Mouse (Mus musculus) spleen, postnatal 36 days (tissue): ENCODE results near the gene Slc30a4.
A peak's percentile ranks its signal among the peaks of the same experiment; 100 is the strongest.

Experiments used
- DNase-seq, 2 experiments: peaks; one replicate each; pipeline ENCODE4 v3.0.0; 2022; ENCODE audit warnings: low spot score in 2 of 2, mixed read lengths in 1 of 2

The Slc30a4 gene

DNA sequence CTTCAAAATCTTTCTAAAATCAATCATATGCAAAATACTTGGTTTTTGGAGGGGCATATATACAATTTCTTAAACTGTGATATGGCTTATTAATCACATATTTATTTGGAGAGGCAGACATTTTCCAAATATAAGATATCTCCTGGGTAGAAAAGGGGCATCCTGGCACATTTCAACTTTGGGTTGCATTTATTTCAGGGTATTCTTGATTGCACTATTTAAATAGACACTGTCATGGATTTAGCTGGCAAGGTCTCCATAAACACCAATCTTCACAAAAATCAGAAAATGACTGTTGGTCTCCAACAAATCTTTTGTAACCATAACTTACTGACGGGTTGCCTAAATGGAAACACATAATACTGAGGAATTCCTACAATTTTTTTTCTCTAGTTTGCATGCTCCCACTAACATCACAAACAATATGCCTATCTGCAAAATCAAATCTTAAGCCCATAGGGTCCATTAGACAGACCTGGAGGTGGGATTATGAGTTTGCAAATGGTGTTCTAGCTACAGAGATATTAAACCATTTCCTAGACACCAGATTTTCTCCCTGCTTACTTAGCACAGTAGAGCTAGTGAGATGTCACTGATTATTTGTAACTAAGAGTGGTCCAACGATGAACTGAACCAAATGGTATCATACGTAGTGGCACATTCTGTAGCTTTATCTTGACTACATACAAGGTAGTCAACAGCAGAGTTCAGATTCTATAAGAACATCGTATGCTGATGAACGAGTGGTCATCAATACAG lies 20.9 kb downstream of the Slc30a4 start:
- no peak for DNase-seq

DNA sequence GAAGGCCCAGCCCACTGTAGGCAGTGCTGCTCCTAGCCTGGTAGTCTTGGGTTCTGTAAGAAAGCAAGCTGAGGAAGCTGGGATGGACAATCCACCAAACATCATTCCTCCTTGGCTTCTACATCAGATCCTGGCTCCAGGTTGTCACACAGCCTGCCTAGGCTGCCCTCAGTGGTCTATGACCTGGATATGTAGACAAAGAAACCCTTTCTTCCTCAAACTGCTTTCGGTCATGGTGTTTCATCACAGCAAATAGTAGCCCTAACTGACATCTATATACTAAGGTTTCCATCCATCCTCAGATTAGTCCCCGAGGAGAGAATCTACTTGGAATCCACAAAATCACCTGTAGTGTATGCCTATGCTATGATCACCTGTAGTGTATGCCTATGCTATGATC lies 27.3 kb downstream of the Slc30a4 start:
- DNase-seq = no peak

DNA sequence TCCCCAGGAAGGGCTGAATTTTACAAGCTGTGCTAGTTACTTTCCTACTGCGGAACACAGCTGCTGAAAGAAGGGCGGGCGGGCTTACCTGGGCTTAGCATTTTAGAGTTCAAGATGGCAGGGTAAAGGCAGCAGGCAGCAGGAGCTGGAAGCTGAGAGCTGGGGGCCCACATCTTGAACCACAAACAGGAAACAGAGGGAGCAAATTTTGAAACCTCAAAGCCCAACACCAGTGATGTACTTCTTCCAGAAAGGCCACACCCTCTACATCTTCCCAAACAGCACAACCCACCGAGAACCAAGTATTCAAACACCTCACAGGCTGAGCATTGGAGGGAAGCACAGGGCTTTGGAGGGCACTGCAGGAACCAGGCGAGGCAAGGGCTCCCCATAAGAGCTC lies 29.6 kb downstream of the Slc30a4 start:
- no peak for DNase-seq

DNA sequence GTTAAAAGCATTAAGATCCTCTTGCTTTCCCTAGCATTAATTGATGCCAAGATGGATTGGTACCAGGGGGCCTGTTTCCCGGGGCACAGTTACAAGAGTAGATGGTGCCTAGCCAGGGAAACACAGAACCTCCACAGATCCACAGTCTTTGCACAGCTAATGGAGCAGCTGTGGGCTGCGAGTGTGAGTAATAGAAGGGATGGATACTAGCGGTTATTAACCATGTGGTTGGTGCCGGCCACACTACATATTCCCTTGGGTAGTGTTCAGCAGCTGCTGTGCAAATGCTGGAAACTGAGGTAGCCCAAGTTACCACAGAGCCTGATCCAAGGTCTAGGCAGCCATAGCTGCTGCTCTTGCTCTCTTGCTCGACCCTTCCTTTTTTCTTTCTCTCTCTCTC lies 30.7 kb downstream of the Slc30a4 start:
- DNase-seq = no peak

DNA sequence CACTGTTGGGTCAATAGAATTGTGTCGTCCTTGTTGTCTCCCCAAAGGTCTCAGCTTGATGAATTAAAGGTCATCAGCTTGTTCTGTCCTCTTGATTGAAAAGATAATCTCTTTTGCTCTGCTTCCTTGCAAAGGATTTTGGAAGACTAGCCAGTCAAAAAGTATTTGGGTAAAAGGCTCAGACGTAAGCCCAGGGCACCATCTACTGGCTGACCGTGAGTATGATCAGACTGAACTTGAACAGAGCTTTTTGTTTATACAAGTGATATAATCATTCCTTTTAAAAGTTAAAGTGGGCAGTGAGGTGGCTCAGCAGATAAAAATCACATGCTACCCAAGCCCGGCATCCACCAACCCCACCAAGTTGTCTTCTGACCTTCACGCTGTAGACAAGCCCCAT lies 34.6 kb downstream of the Slc30a4 start:
- DNase-seq = peak in 1 of 2 experiments; percentile 38

DNA sequence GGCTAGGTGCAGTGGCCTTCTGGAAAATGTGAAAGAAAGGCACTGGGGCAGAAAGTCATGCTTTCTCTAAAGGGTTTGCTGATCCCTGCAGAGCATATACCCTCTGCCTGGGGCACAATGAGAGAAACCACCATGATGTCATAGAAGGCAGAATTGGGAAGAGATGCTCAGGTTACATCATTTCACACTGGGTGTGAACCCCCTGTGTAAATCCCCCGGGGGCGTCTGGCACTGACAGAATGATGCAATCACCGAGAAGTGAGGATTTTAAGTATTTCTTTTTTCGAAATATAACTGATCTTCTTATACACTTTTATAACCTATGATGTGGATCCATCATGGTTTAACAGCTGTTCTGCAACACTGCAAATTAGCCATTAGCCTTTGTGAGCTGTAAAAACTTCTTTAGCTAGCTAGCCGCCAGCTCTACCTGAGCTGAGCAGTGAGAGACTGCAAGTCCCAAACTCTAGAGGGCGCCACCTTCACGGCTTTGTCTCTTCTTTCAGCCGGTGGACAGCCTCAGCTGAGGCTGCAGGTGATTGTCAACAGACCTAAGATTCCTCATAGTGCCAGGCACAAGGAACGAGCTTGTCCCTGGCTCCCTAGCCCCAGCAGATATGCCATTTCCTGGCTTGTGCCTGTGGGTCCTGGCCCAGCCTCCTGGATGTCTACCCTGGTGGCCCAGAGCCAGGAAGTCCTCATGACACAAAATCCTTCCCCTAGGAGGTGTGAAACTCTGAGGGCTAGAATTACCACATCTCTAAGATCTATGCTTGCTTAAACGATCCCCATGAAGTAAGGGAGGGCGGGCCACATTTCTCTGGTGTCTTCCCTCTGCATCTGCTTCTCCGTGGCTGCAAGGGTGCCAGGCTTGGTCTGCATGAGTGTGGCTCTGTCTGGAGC lies 36.2 kb downstream of the Slc30a4 start:
- DNase-seq = peak; percentile 21 to 28

DNA sequence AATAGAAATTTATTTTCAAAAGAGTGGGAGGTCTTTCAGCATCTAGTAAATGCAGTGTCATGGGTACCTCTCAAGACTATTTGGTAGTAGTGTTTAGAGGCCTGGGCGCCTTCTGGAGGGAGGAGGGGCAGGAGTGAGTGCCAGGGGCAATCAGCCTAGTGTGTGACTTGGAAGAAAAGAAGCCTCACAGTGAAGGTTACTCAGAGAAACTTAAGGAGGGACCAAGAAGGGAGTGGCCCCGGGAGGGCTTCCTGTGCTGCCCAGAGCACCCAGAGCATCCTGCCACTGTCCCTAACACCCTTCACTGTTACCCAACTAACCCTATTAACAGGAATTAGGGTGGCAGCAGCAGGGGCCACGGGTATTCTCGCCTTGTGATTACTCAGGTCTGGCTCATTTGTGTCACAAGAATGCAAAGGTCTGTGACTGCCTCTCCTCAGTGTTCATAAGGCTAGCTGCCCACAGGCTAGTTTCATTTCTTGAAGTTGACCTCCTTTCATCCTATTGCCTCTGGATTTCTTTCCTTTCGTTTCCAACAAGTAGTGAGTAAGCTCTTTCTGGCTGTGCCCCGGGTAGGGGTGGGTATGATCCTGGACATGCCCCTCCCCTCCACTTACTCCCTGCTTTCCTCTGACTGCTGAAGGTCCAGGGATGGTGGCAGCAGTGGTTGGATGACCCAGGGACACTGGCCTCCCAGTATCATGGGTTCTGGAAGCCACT lies 37.0 kb downstream of the Slc30a4 start:
- DNase-seq = no peak

DNA sequence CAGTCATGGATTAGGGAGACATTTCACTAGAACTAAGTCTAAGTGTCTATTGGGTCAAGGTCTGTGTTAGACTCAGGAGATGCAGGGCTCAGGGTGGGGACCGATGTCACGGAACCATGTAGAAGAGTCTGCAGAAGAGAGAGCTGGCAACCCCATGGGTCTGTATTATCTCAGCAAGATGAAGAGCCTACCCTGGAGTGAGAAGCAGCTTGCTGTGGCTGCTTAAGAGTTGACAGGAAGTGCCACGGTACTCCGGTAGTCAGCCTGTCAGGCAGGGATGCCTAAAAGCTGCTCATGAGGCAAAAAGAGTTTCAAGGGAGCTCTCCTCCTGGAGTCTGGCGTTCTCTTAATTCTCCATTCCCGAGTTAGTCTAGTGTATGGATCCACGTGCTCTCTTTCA lies 42.6 kb downstream of the Slc30a4 start:
- no peak for DNase-seq

DNA sequence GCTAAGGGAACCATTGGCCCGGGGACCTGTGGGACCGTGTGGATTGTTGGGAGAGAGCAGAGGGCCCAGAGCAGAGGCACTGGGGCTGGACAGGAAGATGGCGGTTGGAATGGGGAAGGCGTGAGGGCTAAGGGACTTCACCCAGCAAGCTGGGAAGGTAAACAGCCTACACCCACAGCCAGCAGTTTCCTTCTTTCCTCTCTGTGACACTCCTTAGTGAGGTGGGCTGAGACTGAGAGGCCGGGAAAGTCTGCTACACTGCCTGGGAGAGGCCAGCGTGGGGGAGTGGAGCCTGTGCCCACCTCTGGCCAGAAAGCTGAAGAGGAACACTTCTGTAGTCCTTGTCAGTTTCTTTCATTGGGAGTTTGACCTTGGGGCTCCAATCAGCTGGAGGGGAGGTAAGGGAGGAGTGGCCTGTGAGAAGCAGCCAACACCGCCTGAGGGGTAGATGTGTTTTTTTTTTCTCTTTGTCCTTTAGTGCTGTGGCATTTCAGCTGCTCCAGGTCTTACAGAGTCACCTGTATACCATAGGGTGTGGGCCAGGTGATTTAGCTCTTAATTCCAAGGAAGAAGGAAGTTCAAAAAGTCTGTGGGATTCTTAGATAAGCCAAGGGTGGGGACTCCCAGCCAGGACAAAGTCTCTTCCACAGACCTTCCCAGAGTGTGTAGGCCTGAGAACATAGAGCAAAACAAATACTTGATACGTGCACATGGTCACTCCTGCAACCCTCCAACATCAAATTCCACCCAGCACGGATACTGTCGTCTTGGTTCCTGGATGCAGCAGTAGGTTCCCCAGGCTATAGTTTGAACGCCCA lies 44.5 kb downstream of the Slc30a4 start:
- no peak for DNase-seq

DNA sequence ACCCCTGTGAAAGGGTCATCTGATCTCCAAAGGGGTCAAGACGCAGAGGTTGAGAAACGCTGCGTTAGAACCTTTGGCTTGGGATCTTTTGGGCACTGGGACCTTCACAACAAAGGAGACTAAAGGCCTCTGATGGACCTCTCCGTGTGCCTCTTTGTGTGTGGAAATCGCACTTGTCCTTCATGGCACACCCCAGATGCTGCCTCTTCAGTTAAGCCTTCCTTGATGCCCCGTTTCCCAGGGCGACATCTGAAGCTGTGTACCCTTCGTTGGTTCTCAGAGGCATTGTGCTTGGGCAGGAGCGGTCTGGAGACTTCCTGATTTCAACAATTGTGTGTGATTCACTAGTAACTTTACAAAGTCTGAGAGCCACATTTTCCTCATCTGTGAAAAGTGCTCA lies 45.7 kb downstream of the Slc30a4 start:
- no peak for DNase-seq

DNA sequence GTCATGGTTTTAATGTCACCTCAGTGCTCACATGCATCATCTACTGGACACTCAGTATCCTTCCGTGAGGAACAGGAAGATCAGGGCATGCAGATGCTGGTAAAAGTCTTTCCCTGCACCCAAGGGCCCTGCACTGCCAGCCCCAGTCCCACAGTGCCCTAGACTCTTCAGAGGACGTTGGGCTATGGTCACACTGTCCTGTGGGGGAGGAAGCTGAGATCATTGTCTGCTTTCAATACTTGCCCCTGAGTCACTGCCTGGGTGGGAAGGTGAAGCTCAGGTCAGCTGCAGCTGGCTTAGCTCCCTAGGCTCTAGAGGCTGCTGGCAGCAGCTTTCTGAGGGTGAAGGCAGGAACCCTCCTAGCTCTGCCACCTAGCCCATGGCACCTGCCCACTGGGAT lies 46.4 kb downstream of the Slc30a4 start:
- DNase-seq = no peak

DNA sequence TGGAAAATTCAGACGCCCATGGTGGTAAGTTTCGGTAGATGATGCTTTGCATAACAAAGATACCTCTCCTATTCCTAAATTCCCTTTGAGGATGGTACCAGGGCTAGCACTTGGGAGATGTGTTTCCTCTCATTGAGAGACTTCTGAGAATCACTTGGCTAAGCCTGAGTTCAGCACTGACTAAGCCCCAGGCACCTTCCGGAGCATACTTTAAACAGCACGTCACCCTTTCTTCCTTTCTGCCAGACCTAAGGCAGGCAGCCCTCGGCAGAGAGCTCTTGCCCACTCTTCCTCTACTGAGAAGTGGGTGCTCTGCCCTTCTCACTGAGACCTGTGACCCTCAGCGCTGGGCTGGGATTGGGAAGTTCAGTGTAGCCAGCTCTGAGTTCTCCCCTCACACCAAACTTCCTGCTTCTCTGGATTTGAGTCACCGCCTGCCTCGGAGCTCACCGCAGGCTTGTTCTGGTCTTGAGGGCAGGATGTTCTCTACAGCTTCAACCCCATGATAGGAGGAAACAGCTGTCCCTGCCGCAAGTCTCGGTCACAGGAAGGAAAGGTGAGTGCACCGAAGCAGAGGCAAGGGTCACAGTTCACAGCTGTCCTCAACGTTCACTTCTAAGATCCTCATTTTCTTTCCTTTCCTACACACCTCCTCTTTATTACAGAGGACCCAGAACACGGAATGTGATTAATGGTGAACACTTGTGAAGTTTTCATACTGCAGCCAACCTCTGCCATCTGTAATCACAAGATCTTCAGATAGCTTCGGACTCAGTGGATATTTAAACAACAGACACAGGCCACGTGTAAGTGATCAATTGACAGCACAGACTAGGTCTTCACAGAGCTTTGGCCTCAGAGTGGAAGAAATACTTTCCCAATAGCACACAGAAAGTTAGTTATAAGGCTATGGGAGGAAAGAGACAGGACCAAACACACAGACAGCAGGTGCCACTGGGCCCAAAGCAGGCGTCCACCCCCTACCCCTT lies 50.1 kb downstream of the Slc30a4 start:
- peak; percentile 86 for DNase-seq

DNA sequence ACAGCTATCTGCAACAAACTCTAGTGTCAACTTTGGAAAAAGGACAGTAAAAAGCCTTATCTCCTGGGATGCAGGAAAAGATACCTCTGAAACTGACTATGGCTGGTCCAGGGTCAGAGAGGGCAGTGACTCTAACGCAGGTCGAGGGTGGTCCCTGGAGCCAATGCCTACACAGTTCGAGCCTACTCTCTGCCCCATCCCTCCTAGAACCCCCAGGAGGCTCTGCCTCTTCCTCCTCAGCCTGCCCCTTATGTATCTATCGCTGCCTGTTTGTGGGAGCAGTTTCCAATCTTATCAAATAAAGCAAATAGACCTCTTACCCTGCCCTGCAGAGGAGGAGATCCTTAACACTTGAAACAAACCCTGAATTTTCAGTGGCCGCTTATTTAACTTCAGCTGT lies 63.8 kb downstream of the Slc30a4 start:
- no peak for DNase-seq

DNA sequence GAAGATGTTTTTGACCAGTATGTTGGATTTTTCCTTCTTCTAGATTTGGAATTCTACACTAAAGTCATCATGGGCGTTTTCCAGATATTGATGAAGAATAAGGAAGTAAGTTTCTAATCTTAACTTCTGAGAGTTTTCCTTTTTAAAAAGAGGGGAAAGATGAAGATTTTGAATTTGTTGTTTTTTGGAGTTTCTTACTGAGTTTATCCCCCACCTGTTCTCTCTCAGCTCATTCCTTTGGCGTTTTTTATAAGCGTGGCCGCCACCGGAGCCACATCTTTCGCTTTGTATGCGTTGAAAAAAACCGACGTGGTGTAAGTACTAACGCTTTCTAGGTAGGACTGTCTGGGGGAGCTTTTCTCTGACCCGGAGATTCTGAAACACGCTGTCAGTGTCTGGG lies 64.4 kb downstream of the Slc30a4 start:
- no peak for DNase-seq

DNA sequence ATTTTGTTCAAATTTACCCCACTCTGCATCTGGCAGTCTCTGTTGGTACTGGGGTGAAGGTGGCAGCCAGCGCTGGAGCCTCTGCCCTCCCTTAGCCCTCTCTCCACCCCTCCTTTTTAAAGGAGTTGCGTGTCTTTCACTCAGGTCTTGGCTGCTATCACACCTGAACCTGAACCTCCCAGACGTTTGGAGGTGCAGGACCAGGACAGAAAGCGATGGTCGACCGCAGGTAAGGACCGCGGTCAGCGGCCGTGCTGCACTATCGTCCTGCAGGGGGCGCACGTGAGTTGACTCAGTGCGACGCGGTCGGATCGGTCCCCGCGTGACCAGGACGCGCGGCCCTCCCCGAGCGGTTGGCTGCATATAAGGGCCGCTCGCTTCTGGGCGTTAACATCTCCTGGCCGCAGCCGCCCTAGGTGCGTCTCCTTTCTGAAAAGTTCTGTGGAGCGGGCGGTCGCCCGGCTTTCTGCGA lies 64.9 kb downstream of the Slc30a4 start:
- peak; percentile 58 to 68 for DNase-seq

DNA sequence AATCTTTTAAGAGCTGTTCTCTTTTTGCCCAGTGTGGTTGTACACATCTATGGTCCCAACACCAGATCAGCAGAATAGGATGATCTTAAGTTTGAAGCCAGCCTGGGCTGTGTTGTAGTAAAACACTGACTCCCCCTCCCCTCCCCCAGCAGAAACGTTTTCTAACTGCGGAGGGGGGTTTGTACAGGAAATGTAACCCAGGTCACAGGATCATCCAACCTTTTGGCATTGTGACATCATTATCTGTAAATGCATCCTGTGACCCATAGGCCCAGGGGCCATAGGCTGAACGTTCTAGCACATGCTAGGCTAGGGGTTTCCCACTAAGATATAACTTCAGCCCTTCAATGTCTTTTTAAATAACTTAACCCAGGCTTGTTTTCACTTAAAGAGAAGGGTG lies 65.8 kb downstream of the Slc30a4 start, which contains the start of gene AA467197:
TSS of gene AA467197 (plus strand) at position 301 of the 400 bp plus-strand sequence.
- no peak for DNase-seq
